Comparison of ENCODE assay signal across 24 mouse cellular contexts in genomic region chr1:120588362-120589027, GRCm38 (mm10). TPM values are rescaled to one million over a fixed set of nuclear protein-coding genes. Genes with fewer than 3 reads are reported as not detected.
DNase-seq lines count a peak whose midpoint lies in the region; ATAC-seq lines count a peak whose summit lies in the region.
"Had no signal": no experiment of that assay in that cellular context is flagged by ENCODE, and none has a peak within 500 bp of the region (broad histone marks: within the 10 kb centered on the region; RNA-seq: fewer than 3 reads in every experiment).

No protein-coding gene starts in this region.

- no peaks in the 10 kb centered on the region for H3K4me1 ChIP-seq in heart, embryonic 12.5 days (replicated peaks)
- no peaks in the 10 kb centered on the region for H3K4me1 ChIP-seq in midbrain, embryonic 15.5 days
- H3K4me1 ChIP-seq: embryonic facial prominence, embryonic 12.5 days; forebrain, embryonic 12.5 days had no signal

- no peak overlapping the region for H3K4me3 ChIP-seq in heart, embryonic 12.5 days
- no peak overlapping the region for H3K4me3 ChIP-seq in midbrain, embryonic 15.5 days
- H3K4me3 ChIP-seq: embryonic facial prominence, embryonic 12.5 days; forebrain, embryonic 12.5 days; hindbrain, embryonic 13.5 days had no signal

- no peak for ATAC-seq in heart, embryonic 12.5 days (ENCODE audit: insufficient number of reproducible peaks, low FRiP score)
- no peak for ATAC-seq in midbrain, embryonic 15.5 days (replicated peaks)
- ATAC-seq: activated CD4-positive, CD25-positive, alpha-beta regulatory T cell, adult 4 months; forebrain, embryonic 16.5 days; intestine, embryonic 16.5 days; Patski had no signal

- no peaks in the 10 kb centered on the region for H3K36me3 ChIP-seq in heart, embryonic 12.5 days
- no peaks in the 10 kb centered on the region for H3K36me3 ChIP-seq in midbrain, embryonic 15.5 days (replicated peaks)
- H3K36me3 ChIP-seq: embryonic facial prominence, embryonic 12.5 days; forebrain, embryonic 12.5 days; hindbrain, embryonic 13.5 days had no signal

- no peaks in the 10 kb centered on the region for H3K9me3 ChIP-seq in heart, embryonic 12.5 days (replicated peaks)
- H3K9me3 ChIP-seq in midbrain, embryonic 15.5 days, result no peaks in the 10 kb centered on the region
- H3K9me3 ChIP-seq: embryonic facial prominence, embryonic 12.5 days; forebrain, embryonic 12.5 days; hindbrain, embryonic 13.5 days had no signal

- DNase-seq in heart, adult 11 months, result peak; percentile 53
- peak; percentile 2 for DNase-seq in urinary bladder, postnatal 25 days (ENCODE audit: low spot score)
- no peak for DNase-seq in urinary bladder, postnatal 36 days (ENCODE audit: low spot score in 2 of 2)
- peak; percentile 62 for DNase-seq in adipocyte (ENCODE audit: low spot score)
- no peak for DNase-seq in layer of hippocampus, adult 9-10 months (ENCODE audit: low spot score)
- no peak for DNase-seq in cerebellum, postnatal 36 days
- DNase-seq: adrenal gland, adult 2 months; adrenal gland, postnatal 25 days; cerebellum, adult 2 months; cerebellum, postnatal 10 days; embryo, embryonic 11 days; gastrocnemius, postnatal 14 days; heart, postnatal 10 days had no signal

- H3K27ac ChIP-seq in heart, embryonic 12.5 days (ENCODE audit: poor library complexity, severe bottlenecking), result no peak overlapping the region
- H3K27ac ChIP-seq in midbrain, embryonic 15.5 days, result no peak overlapping the region
- H3K27ac ChIP-seq: embryonic facial prominence, embryonic 12.5 days; forebrain, embryonic 12.5 days; hindbrain, embryonic 13.5 days had no signal

- peaks cover 77% of the 10 kb centered on the region for H3K27me3 ChIP-seq in heart, embryonic 12.5 days (replicated peaks)
- H3K27me3 ChIP-seq in midbrain, embryonic 15.5 days (replicated peaks), result peaks cover 37% of the 10 kb centered on the region

- 75% methylated on average over 6 of the region's 6 CpGs for WGBS in heart, embryonic 12.5 days
- 83% methylated on average over 6 of the region's 6 CpGs for WGBS in midbrain, embryonic 15.5 days

- no peak overlapping the region for H3K4me2 ChIP-seq in heart, embryonic 12.5 days
- H3K4me2 ChIP-seq in midbrain, embryonic 15.5 days, result no peak overlapping the region
- H3K4me2 ChIP-seq: embryonic facial prominence, embryonic 12.5 days; forebrain, embryonic 12.5 days; hindbrain, embryonic 13.5 days had no signal

- H3K9ac ChIP-seq in heart, embryonic 12.5 days, result no peak overlapping the region
- no peak overlapping the region for H3K9ac ChIP-seq in midbrain, embryonic 15.5 days
- H3K9ac ChIP-seq: embryonic facial prominence, embryonic 12.5 days; forebrain, embryonic 12.5 days; hindbrain, embryonic 13.5 days had no signal

RNA-seq across cellular contexts. Expression of gene En1, which starts 13.7 kb away (rescaled TPM):
- polyA plus RNA-seq in heart, embryonic 12.5 days (2016; fragmentation: Nextera tagmentation; extraction: Ambion mirVana), result 0.06 TPM in 1 of 2 replicates, not detected in the other
- 9.3 and 12.5 TPM in 2 replicates for polyA plus RNA-seq in midbrain, embryonic 15.5 days (2015; fragmentation: Nextera tagmentation; extraction: Ambion mirVana)
- polyA plus RNA-seq: activated CD4-positive, CD25-positive, alpha-beta regulatory T cell, adult 4 months; forebrain, embryonic 16.5 days; gonadal fat pad, adult 2 months; heart, embryonic 14.5 days; intestine, embryonic 16.5 days; Patski had no signal

Comparison
In these comparisons a context has a peak if more than half of its experiments do, and no peak if none do; other contexts are left out.
1. DNase-seq: peak in heart, adult 11 months (single experiment), urinary bladder, postnatal 25 days (single experiment) and adipocyte (single experiment); none in urinary bladder, postnatal 36 days (0 of 2), layer of hippocampus, adult 9-10 months (single experiment) and cerebellum, postnatal 36 days (0 of 2).